Mouse (Mus musculus): Measurements from ENCODE around the gene Npas3. TPM values are rescaled to one million over a fixed set of nuclear protein-coding genes. Genes with fewer than 3 reads are reported as not detected.

The Npas3 gene
- total and polyA plus RNA-seq, 3 experiments, result 0.02 to 0.64 (median 0.10) TPM

- no peak overlapping the region for H3K9ac ChIP-seq (ENCODE audit: low read depth, low read length)
- no peaks in the 10 kb centered on the region for H3K27me3 ChIP-seq (ENCODE audit: control insufficient read depth, insufficient read depth, low read length)
- H3K4me1 ChIP-seq (ENCODE audit: control insufficient read depth, insufficient read depth, low read length), result no peaks in the 10 kb centered on the region
- H3K36me3 ChIP-seq (ENCODE audit: control insufficient read depth, insufficient read depth, low read length), result no peaks in the 10 kb centered on the region
- no peak for TF ChIP-seq POLR2A (IDR thresholded peaks at IDR 0.05; ENCODE audit: insufficient read depth, low read depth, low read length)
- no peak overlapping the region for H3K4me3 ChIP-seq
- no peaks in the 10 kb centered on the region for H3K79me2 ChIP-seq (replicated peaks; ENCODE audit: control insufficient read depth, insufficient read depth, low read length)
- 76% methylated on average over 2 of the region's 2 CpGs for WGBS
- DNase-seq, result no peak
- H3K27ac ChIP-seq, result no peak overlapping the region
- intact Hi-C loops (cut with DNase I), result loop anchor here (5.0 kb wide), 1 partner anchor 256 kb away; no protein-coding TSS in a partner anchor
Measured at GRCm38 (mm10) chr12:54096492-54096891, 848.0 kb downstream of the Npas3 start.

GRCm38 (mm10) chr12:54098136-54098535 is 849.7 kb downstream of the Npas3 start:
- Histone ChIP-seq H3K4me3 (no peak overlapping the region), H3K27ac (no peak overlapping the region), H3K36me3 (ENCODE audit: control insufficient read depth, insufficient read depth, low read length) (no peaks in the 10 kb centered on the region), H3K9ac (ENCODE audit: low read depth, low read length) (no peak overlapping the region), H3K4me1 (ENCODE audit: control insufficient read depth, insufficient read depth, low read length) (no peaks in the 10 kb centered on the region), H3K79me2 (replicated peaks; ENCODE audit: control insufficient read depth, insufficient read depth, low read length) (no peaks in the 10 kb centered on the region), H3K27me3 (ENCODE audit: control insufficient read depth, insufficient read depth, low read length) (no peaks in the 10 kb centered on the region)
- WGBS, result 73% methylated on average over 6 of the region's 6 CpGs
- no peak for TF ChIP-seq POLR2A (IDR thresholded peaks at IDR 0.05; ENCODE audit: insufficient read depth, low read depth, low read length)
- intact Hi-C loops (cut with DNase I), result loop anchor here (2.0 to 5.0 kb wide), 3 partner anchors 254 to 449 kb away; no protein-coding TSS in a partner anchor
- no peak for DNase-seq

- no peaks in the 10 kb centered on the region for H3K36me3 ChIP-seq (ENCODE audit: control insufficient read depth, insufficient read depth, low read length)
- H3K79me2 ChIP-seq (replicated peaks; ENCODE audit: control insufficient read depth, insufficient read depth, low read length), result no peaks in the 10 kb centered on the region
- no peaks in the 10 kb centered on the region for H3K4me1 ChIP-seq (ENCODE audit: control insufficient read depth, insufficient read depth, low read length)
- intact Hi-C loops (cut with DNase I), result loop anchor here (2.0 to 5.0 kb wide), 3 partner anchors 254 to 448 kb away; no protein-coding TSS in a partner anchor
- no peak overlapping the region for H3K4me3 ChIP-seq
- peak; percentile 67 to 78 for DNase-seq
- no peaks in the 10 kb centered on the region for H3K27me3 ChIP-seq (ENCODE audit: control insufficient read depth, insufficient read depth, low read length)
- TF ChIP-seq EP300 (IDR thresholded peaks at IDR 0.05; ENCODE audit: insufficient read depth, low read depth, low read length), result no peak
- peak; percentile 95 for TF ChIP-seq CTCF (IDR thresholded peaks at IDR 0.05)
- no peak for TF ChIP-seq POLR2A (IDR thresholded peaks at IDR 0.05; ENCODE audit: insufficient read depth, low read depth, low read length)
- no peak overlapping the region for H3K27ac ChIP-seq
- 16% methylated on average over 6 of the region's 6 CpGs for WGBS
- no peak overlapping the region for H3K9ac ChIP-seq (ENCODE audit: low read depth, low read length)
Measured at GRCm38 (mm10) chr12:54098785-54099184, 850.3 kb downstream of the Npas3 start.

- no peak overlapping the region for H3K9ac ChIP-seq (ENCODE audit: low read depth, low read length)
- TF ChIP-seq POLR2A (IDR thresholded peaks at IDR 0.05; ENCODE audit: insufficient read depth, low read depth, low read length) (no peak), EP300 (IDR thresholded peaks at IDR 0.05; ENCODE audit: insufficient read depth, low read depth, low read length) (no peak)
- H3K4me1 ChIP-seq (ENCODE audit: control insufficient read depth, insufficient read depth, low read length), result no peaks in the 10 kb centered on the region
- H3K36me3 ChIP-seq (ENCODE audit: control insufficient read depth, insufficient read depth, low read length), result no peaks in the 10 kb centered on the region
- H3K27ac ChIP-seq, result no peak overlapping the region
- 96% methylated on average over 3 of the region's 3 CpGs for WGBS
- intact Hi-C loops (cut with DNase I), result loop anchor here (2.0 to 5.0 kb wide), 3 partner anchors 253 to 447 kb away; no protein-coding TSS in a partner anchor
- no peak overlapping the region for H3K4me3 ChIP-seq
- no peaks in the 10 kb centered on the region for H3K79me2 ChIP-seq (replicated peaks; ENCODE audit: control insufficient read depth, insufficient read depth, low read length)
- H3K27me3 ChIP-seq (ENCODE audit: control insufficient read depth, insufficient read depth, low read length), result no peaks in the 10 kb centered on the region
- DNase-seq, result no peak
Measured at GRCm38 (mm10) chr12:54099458-54099857, 851.0 kb downstream of the Npas3 start.

GRCm38 (mm10) chr12:54101307-54101870 is 852.9 kb downstream of the Npas3 start:
- H3K4me1 ChIP-seq (ENCODE audit: control insufficient read depth, insufficient read depth, low read length), result no peaks in the 10 kb centered on the region
- 79% methylated on average over 5 of the region's 5 CpGs for WGBS
- no peaks in the 10 kb centered on the region for H3K79me2 ChIP-seq (replicated peaks; ENCODE audit: control insufficient read depth, insufficient read depth, low read length)
- intact Hi-C loops (cut with DNase I), result no loop called here
- H3K27me3 ChIP-seq (ENCODE audit: control insufficient read depth, insufficient read depth, low read length), result no peaks in the 10 kb centered on the region
- no peaks in the 10 kb centered on the region for H3K36me3 ChIP-seq (ENCODE audit: control insufficient read depth, insufficient read depth, low read length)
- no peak overlapping the region for H3K4me3 ChIP-seq
- TF ChIP-seq CTCF (IDR thresholded peaks at IDR 0.05) (no peak), EP300 (IDR thresholded peaks at IDR 0.05; ENCODE audit: insufficient read depth, low read depth, low read length) (no peak), POLR2A (IDR thresholded peaks at IDR 0.05; ENCODE audit: insufficient read depth, low read depth, low read length) (no peak)
- no peak for DNase-seq
- H3K27ac ChIP-seq, result no peak overlapping the region
- H3K9ac ChIP-seq (ENCODE audit: low read depth, low read length), result no peak overlapping the region

- DNase-seq, result no peak
- TF ChIP-seq POLR2A (IDR thresholded peaks at IDR 0.05; ENCODE audit: insufficient read depth, low read depth, low read length) (no peak), EP300 (IDR thresholded peaks at IDR 0.05; ENCODE audit: insufficient read depth, low read depth, low read length) (no peak), CTCF (IDR thresholded peaks at IDR 0.05) (no peak)
- Histone ChIP-seq H3K9ac (ENCODE audit: low read depth, low read length) (no peak overlapping the region), H3K36me3 (ENCODE audit: control insufficient read depth, insufficient read depth, low read length) (no peaks in the 10 kb centered on the region), H3K27ac (no peak overlapping the region), H3K79me2 (replicated peaks; ENCODE audit: control insufficient read depth, insufficient read depth, low read length) (no peaks in the 10 kb centered on the region), H3K4me1 (ENCODE audit: control insufficient read depth, insufficient read depth, low read length) (no peaks in the 10 kb centered on the region), H3K4me3 (no peak overlapping the region), H3K27me3 (ENCODE audit: control insufficient read depth, insufficient read depth, low read length) (no peaks in the 10 kb centered on the region)
- intact Hi-C loops (cut with DNase I), result no loop called here
- WGBS, result 78% methylated on average over 6 of the region's 6 CpGs
Measured at GRCm38 (mm10) chr12:54102500-54102899, 854.0 kb downstream of the Npas3 start.

All from heart, adult 2 months (tissue).